Mouse (Mus musculus) c-Kit-positive CD71-negative TER-119-negative erythroid progenitor cells, embryonic 14.5 days (primary cell): ENCODE results near the gene Gm11213.

Source experiments
- DNase-seq: peaks from one replicate; pipeline ENCODE4 v3.0.0-alpha.2; 2013; ENCODE audit warnings: low read depth

Gm11213 gene

GRCm38 (mm10) chr4:63580078-63580477, 25.0 kb downstream of the Gm11213 start:
- DNase-seq = no peak

GRCm38 (mm10) chr4:63579649-63580048, 25.4 kb downstream of the Gm11213 start:
- no peak for DNase-seq

- no peak for DNase-seq
Observed at GRCm38 (mm10) chr4:63572621-63573020, 32.4 kb downstream of the Gm11213 start.

- DNase-seq = no peak
Observed at GRCm38 (mm10) chr4:63570208-63570781, 34.8 kb downstream of the Gm11213 start.

GRCm38 (mm10) chr4:63569322-63569721, 35.7 kb downstream of the Gm11213 start:
- no peak for DNase-seq

GRCm38 (mm10) chr4:63567712-63568390, 37.2 kb downstream of the Gm11213 start:
- no peak for DNase-seq

GRCm38 (mm10) chr4:63562742-63563141, 42.3 kb downstream of the Gm11213 start:
- no peak for DNase-seq

- DNase-seq = no peak
Observed at GRCm38 (mm10) chr4:63561861-63562675, 43.0 kb downstream of the Gm11213 start.

- DNase-seq = no peak
Observed at GRCm38 (mm10) chr4:63560079-63560478, 45.0 kb downstream of the Gm11213 start.

- DNase-seq = no peak
Observed at GRCm38 (mm10) chr4:63559127-63559697, 45.8 kb downstream of the Gm11213 start.

GRCm38 (mm10) chr4:63558407-63559081, 46.5 kb downstream of the Gm11213 start, which contains the start of gene Tmem268:
Gene Tmem268 (plus strand): TSS chr4:63558781.
- DNase-seq = no peak

GRCm38 (mm10) chr4:63557124-63558059, 47.7 kb downstream of the Gm11213 start:
- no peak for DNase-seq

- DNase-seq = no peak
Observed at GRCm38 (mm10) chr4:63556665-63557064, 48.4 kb downstream of the Gm11213 start.

- no peak for DNase-seq
Observed at GRCm38 (mm10) chr4:63555111-63555510, 50.0 kb downstream of the Gm11213 start.

GRCm38 (mm10) chr4:63554616-63555015, 50.4 kb downstream of the Gm11213 start:
- DNase-seq = no peak

GRCm38 (mm10) chr4:63553789-63554576, 51.1 kb downstream of the Gm11213 start:
- no peak for DNase-seq

- no peak for DNase-seq
Observed at GRCm38 (mm10) chr4:63552865-63553264, 52.2 kb downstream of the Gm11213 start.

GRCm38 (mm10) chr4:63550908-63551307, 54.2 kb downstream of the Gm11213 start:
- no peak for DNase-seq

GRCm38 (mm10) chr4:63548491-63548890, 56.6 kb downstream of the Gm11213 start:
- no peak for DNase-seq

- DNase-seq = no peak
Observed at GRCm38 (mm10) chr4:63547799-63548198, 57.3 kb downstream of the Gm11213 start.
